Mouse (Mus musculus) heart, adult 2 months (tissue): ENCODE results near the gene Gm20388.

ENCODE experiments used
- CTCF ChIP-seq: fragments of 200-600 bp; IDR thresholded peaks from 2 replicates; pipeline ENCODE4 v1.8.1; 2022; ENCODE audit warnings: antibody characterized with exemption, mild to moderate bottlenecking, moderate library complexity
- EP300 ChIP-seq: fragments of 200-500 bp; IDR thresholded peaks from 2 replicates; pipeline ENCODE4 v1.6.1; 2011; ENCODE audit warnings: low read depth, low read length, control low read depth; ENCODE audit not compliant: insufficient read depth
- POLR2A ChIP-seq: fragments of 200-500 bp; IDR thresholded peaks from 2 replicates; pipeline ENCODE4 v1.6.1; 2011; ENCODE audit warnings: mild to moderate bottlenecking, low read depth, low read length, control low read depth; ENCODE audit not compliant: insufficient read depth

- TF ChIP-seq POLR2A = no peak
- no peak for TF ChIP-seq CTCF
- no peak for TF ChIP-seq EP300
These were observed 3774.8 kb downstream of the Gm20388 start for GRCm38 (mm10) chr8:123685477-123685876.
